Mouse (Mus musculus) testis, postnatal 10 days (tissue): ENCODE results near the gene Mtmr2.
A peak's percentile ranks its signal among the peaks of the same experiment; 100 is the strongest.
"Not testable (repeated sequence)": the region's sequence is repeated elsewhere in the genome, so short reads cannot be mapped to it uniquely, and the experiment has no call there.

ENCODE experiments used
- DNase-seq: peaks from one replicate; pipeline ENCODE4 v3.0.0; 2021; ENCODE audit warnings: low spot score

The Mtmr2 gene

GRCm38 (mm10) chr9:13748404-13748797, at the start of gene Mtmr2:
TSS of gene Mtmr2 (plus strand) at chr9:13748410.
- no peak for DNase-seq

DNA sequence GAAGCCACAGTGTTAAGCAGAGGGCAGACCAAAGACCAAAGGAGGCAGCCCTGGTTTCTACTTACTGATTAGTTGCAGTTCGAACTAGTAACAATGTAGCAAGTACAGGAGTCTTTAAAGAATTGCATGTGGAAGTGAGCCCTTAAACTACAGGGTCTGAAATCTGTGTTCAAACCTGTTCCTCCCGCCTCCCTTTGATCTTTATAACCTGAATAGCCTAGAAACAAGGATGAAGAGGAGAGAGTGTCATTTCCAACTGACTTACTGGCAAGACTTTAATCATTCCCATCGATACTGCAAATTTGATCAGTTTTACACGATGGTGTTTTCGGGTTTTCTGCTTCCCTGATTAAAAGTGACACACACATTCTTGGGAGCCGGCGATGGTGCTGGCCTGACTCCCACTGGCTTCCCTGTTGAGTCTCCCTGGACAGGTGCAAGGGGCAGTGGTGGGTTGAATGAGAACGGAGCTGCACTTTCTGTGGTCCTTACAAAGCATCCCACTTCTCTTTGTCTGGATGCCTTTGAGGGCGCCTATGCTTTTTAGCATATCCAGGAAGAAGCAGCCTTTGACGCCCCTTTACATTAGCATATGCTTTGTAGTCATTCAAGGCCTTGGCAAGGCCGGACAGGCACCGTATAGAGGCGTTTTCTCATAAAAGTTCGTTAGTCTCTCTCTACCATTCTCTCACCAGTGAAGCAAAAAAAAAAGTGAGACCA, 49.0 kb upstream of the Mtmr2 start:
- DNase-seq, result no peak

DNA sequence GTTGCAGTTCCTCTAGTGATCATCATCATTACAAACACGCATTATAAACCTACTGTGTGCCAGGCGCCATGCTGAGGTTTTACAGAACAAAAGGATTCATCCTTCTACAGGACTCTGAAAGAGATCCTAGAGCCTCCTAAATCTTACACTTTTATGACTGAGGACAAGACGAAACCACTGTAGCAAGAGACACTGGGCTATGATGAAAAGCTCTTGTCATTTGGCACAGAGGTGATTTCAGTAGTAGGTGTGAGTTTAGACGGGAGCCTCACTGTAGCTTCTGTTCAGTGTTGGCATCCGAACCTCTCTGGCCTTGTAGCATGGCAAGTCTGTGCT, 48.5 kb upstream of the Mtmr2 start:
- no peak for DNase-seq

- no peak for DNase-seq
Observed at GRCm38 (mm10) chr9:13701773-13702172, 46.4 kb upstream of the Mtmr2 start.

GRCm38 (mm10) chr9:13703100-13703499, 45.1 kb upstream of the Mtmr2 start:
- no peak for DNase-seq

- no peak for DNase-seq
Observed at GRCm38 (mm10) chr9:13704917-13705316, 43.3 kb upstream of the Mtmr2 start.

GRCm38 (mm10) chr9:13707066-13707555, 41.1 kb upstream of the Mtmr2 start:
- no peak for DNase-seq

- no peak for DNase-seq
Observed at GRCm38 (mm10) chr9:13709436-13709835, 38.8 kb upstream of the Mtmr2 start.

- DNase-seq, result not testable (repeated sequence)
Observed at GRCm38 (mm10) chr9:13715891-13716290, 32.3 kb upstream of the Mtmr2 start.

- DNase-seq, result peak; percentile 82
Observed at GRCm38 (mm10) chr9:13716316-13717099, 31.7 kb upstream of the Mtmr2 start.

GRCm38 (mm10) chr9:13748798-13749674, 826 bp downstream of the Mtmr2 start:
- peak; percentile 96 for DNase-seq

DNA sequence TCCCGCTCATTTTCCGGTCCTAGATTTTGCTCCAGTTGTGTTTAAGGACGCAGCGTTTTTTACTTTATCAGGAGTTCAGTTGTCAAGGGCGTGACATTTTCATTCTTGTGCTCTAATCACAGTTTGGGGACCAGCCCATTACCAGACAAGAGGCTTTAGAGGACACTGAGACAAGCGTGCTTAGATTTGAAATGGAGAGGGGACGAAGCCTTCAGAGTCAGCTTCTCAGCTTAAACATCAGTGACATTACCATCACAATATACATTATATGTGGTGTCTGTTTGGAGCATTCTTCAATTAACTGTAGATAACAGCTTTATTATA, 1.4 kb downstream of the Mtmr2 start:
- no peak for DNase-seq

- DNase-seq, result no peak
Observed at GRCm38 (mm10) chr9:13752543-13752942, 4.3 kb downstream of the Mtmr2 start.

- no peak for DNase-seq
Observed at GRCm38 (mm10) chr9:13760430-13760829, 12.2 kb downstream of the Mtmr2 start.

GRCm38 (mm10) chr9:13765624-13766023, 17.4 kb downstream of the Mtmr2 start:
- no peak for DNase-seq

- DNase-seq, result no peak
Observed at GRCm38 (mm10) chr9:13766570-13766969, 18.4 kb downstream of the Mtmr2 start.

GRCm38 (mm10) chr9:13774732-13775131, 26.5 kb downstream of the Mtmr2 start:
- no peak for DNase-seq

- no peak for DNase-seq
Observed at GRCm38 (mm10) chr9:13781985-13782384, 33.8 kb downstream of the Mtmr2 start.

DNA sequence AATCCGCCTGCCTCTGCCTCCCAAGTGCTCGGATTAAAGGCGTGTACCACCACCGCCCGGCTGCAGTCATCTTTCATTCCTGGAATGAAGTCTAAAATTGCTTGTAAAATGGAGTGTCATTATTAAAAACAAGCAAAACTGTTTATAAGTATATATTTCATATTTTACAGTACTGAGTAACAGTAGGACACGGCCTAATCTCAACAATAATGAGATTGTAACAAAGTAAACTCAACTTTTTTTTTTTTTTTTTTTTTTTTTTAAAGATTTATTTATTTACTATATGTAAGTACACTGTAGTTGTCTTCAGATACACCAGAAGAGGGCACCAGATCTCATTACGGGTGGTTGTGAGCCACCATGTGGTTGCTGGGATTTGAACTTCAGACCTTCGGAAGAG, 42.7 kb downstream of the Mtmr2 start:
- not testable (repeated sequence) for DNase-seq

DNA sequence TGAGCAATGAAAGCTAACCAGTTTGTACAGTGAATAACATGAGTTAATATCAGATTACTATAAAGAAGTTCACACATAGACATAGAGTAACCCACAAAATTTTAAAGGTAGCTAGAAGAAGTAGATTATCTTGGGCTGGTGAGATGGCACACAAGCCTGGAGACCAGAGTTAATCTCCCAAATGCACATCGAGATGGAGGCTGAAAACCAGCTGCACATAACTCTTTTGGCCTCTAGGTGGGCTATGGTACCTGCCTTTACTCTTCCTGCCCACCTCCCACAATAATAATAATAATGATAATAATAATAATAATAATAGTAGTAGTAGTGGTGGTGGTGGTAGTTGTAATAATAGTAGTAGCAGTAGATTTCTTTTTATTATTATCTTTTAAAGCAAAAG, 46.1 kb downstream of the Mtmr2 start:
- DNase-seq, result no peak

GRCm38 (mm10) chr9:13794756-13795155, 46.5 kb downstream of the Mtmr2 start:
- no peak for DNase-seq

DNA sequence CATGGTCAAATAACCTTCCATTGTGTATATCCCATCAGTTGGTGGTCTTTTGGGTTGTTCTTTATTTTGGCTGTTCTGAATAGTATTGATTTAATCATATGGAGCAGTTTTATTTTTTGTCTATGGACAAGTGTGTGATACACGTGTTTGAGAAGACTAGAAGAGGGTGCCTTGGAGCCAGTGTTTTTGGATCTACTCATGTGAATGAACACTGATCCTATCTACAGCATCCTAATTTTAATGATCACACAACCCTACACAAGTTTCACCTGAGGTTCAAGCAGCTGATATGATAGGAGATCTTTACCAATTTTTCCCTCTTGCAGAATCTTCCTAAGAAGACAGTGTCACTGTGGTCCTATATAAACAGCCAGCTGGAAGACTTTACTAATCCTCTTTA, 56.3 kb downstream of the Mtmr2 start:
- DNase-seq, result no peak

DNA sequence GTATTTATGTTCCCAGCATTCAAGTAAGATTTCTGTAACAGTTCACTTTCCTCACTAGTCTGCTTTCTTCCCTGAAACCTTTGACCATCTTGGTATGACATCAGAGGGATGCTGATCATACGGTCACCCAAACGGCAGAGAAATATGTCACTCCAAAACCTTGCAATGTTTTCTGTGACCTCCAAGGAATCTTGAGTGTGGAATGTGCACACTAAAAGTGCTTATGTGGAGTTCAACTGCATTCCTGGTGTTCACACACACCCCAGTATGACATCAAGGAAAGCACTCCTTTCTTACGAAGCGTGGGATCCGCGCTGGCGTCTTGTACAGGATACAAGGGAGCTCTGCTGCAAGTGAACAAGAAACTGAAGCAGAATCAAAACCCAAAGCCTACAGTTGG, 58.6 kb downstream of the Mtmr2 start:
- DNase-seq, result no peak
